Mouse (Mus musculus) CH12.LX (cell line): ENCODE results near the gene Nkx6-2. TPM values are rescaled to one million over a fixed set of nuclear protein-coding genes. Genes with fewer than 3 reads are reported as not detected.

Experiments used
- DNase-seq: peaks from one replicate; pipeline ENCODE4 v3.0.0-alpha.2; 2013; ENCODE audit errors: extremely low read depth
- H3K27ac ChIP-seq: 2 replicates; pipeline ENCODE4 v1.5.1; 2012; ENCODE audit warnings: low read depth, mild to moderate bottlenecking, control low read depth, moderate library complexity; ENCODE audit not compliant: insufficient read depth
- H3K27me3 ChIP-seq: replicated peaks from 2 replicates; pipeline ENCODE3; 2012; ENCODE audit warnings: inconsistent platforms
- H3K36me3 ChIP-seq, 2 experiments: replicated peaks in 1 of 2; 2 replicates each; pipeline versions ENCODE3 to v1.6.1; 2012; ENCODE audit warnings: inconsistent platforms in 1 of 2, low read length in 1 of 2, mild to moderate bottlenecking in 1 of 2, mixed read lengths in 1 of 2, moderate library complexity in 1 of 2; ENCODE audit not compliant: control insufficient read depth in 1 of 2, insufficient read depth in 1 of 2
- H3K4me1 ChIP-seq, 2 experiments: 2 replicates each; pipeline ENCODE4 v1.6.1; 2012; ENCODE audit warnings: inconsistent platforms in 1 of 2, moderate library complexity in 1 of 2; ENCODE audit not compliant: insufficient read depth in 2 of 2, control insufficient read depth in 1 of 2
- H3K4me2 ChIP-seq: 2 replicates; pipeline ENCODE4 v1.6.1; 2012; ENCODE audit warnings: low read depth, mild to moderate bottlenecking, control low read depth; ENCODE audit not compliant: poor library complexity, insufficient read depth, severe bottlenecking
- H3K4me3 ChIP-seq, 3 experiments: fragments of 150-350 bp in 1 of 3; sonication (generic) in 1 of 3; replicated peaks in 1 of 3; 2 replicates each; pipeline versions ENCODE3 to v1.5.1; 2011 to 2012; ENCODE audit warnings: low read depth in 2 of 3, low read length in 2 of 3, mild to moderate bottlenecking in 2 of 3, moderate library complexity in 2 of 3, control low read depth in 1 of 3, improper control_type of control experiment in 1 of 3, inconsistent platforms in 1 of 3, mixed read lengths in 1 of 3; ENCODE audit not compliant: poor library complexity in 1 of 3
- H3K79me2 ChIP-seq: replicated peaks from 2 replicates; pipeline ENCODE4 v1.6.1; 2012; ENCODE audit warnings: mild to moderate bottlenecking, moderate library complexity; ENCODE audit not compliant: control insufficient read depth, poor library complexity, insufficient read depth, severe bottlenecking; ENCODE audit errors: extremely low read depth
- H3K9ac ChIP-seq: 2 replicates; pipeline ENCODE4 v1.6.1; 2012; ENCODE audit warnings: low read depth, mild to moderate bottlenecking, control low read depth, moderate library complexity; ENCODE audit not compliant: insufficient read depth
- H3K9me3 ChIP-seq: replicated peaks from 2 replicates; pipeline ENCODE3; 2012; ENCODE audit warnings: low read length, inconsistent platforms, mixed read lengths
- CHD1 ChIP-seq: IDR thresholded peaks from 2 replicates; pipeline ENCODE4 v1.6.1; 2012; ENCODE audit warnings: low read depth, low read length, improper control_type of control experiment, inconsistent platforms
- CHD2 ChIP-seq: IDR thresholded peaks from 2 replicates; pipeline ENCODE4 v1.6.1; 2011; ENCODE audit warnings: low read length, improper control_type of control experiment
- CTCF ChIP-seq, 2 experiments: IDR thresholded peaks in 1 of 2; conservative IDR thresholded peaks in 1 of 2; 2 replicates each; pipeline ENCODE4 v1.5.1; 2011 to 2012; ENCODE audit warnings: low read depth in 2 of 2, low read length in 2 of 2, improper control_type of control experiment in 1 of 2, inconsistent platforms in 1 of 2, mild to moderate bottlenecking in 1 of 2, moderate library complexity in 1 of 2
- E2F4 ChIP-seq: IDR thresholded peaks from 2 replicates; pipeline ENCODE4 v1.6.1; 2011; ENCODE audit warnings: low read depth, low read length, improper control_type of control experiment; ENCODE audit not compliant: insufficient replicate concordance
- HCFC1 ChIP-seq: IDR thresholded peaks from 2 replicates; pipeline ENCODE4 v1.6.1; 2012; ENCODE audit warnings: low read depth, mild to moderate bottlenecking, inconsistent platforms, low read length, improper control_type of control experiment
- MAFK ChIP-seq: IDR thresholded peaks from 2 replicates; pipeline ENCODE4 v1.6.1; 2011; ENCODE audit warnings: low read length, improper control_type of control experiment; ENCODE audit not compliant: insufficient replicate concordance
- MAZ ChIP-seq: IDR thresholded peaks from 2 replicates; pipeline ENCODE4 v1.6.1; 2012; ENCODE audit warnings: low read depth, mild to moderate bottlenecking, inconsistent platforms, low read length, improper control_type of control experiment, moderate library complexity
- MEF2A ChIP-seq: IDR thresholded peaks from 2 replicates; pipeline ENCODE4 v1.6.1; 2014; ENCODE audit warnings: low read depth, mild to moderate bottlenecking, inconsistent platforms, low read length, improper control_type of control experiment, borderline replicate concordance
- MXI1 ChIP-seq: IDR thresholded peaks from 2 replicates; pipeline ENCODE4 v1.6.1; 2011; ENCODE audit warnings: mild to moderate bottlenecking, low read depth, low read length, improper control_type of control experiment
- PAX5 ChIP-seq: IDR thresholded peaks from 2 replicates; pipeline ENCODE4 v1.6.1; 2012; ENCODE audit warnings: low read length, inconsistent platforms, mixed read lengths
- POLR2A ChIP-seq: IDR thresholded peaks from 2 replicates; pipeline ENCODE4 v1.6.1; 2011; ENCODE audit warnings: low read depth, mild to moderate bottlenecking, improper control_type of control experiment, low read length
- SMC3 ChIP-seq: IDR thresholded peaks from 2 replicates; pipeline ENCODE4 v1.6.1; 2011; ENCODE audit warnings: low read depth, low read length, improper control_type of control experiment
- TCF12 ChIP-seq: IDR thresholded peaks from 2 replicates; pipeline ENCODE4 v1.6.1; 2014; ENCODE audit warnings: low read depth, mild to moderate bottlenecking, inconsistent platforms, low read length, improper control_type of control experiment
- USF2 ChIP-seq: conservative IDR thresholded peaks from 2 replicates; pipeline ENCODE4 v1.6.1; 2011; ENCODE audit warnings: low read depth, low read length, improper control_type of control experiment
- ZMIZ1 ChIP-seq: IDR thresholded peaks from 2 replicates; pipeline ENCODE4 v1.6.1; 2012; ENCODE audit warnings: low read depth, mild to moderate bottlenecking, inconsistent platforms, low read length, improper control_type of control experiment
- ZNF384 ChIP-seq: IDR thresholded peaks from 2 replicates; pipeline ENCODE4 v1.6.1; 2012; ENCODE audit warnings: low read depth, low read length, improper control_type of control experiment, inconsistent platforms
- dilution Hi-C: fragments of 300-500 bp; cut with MboI; formaldehyde crosslinking; loops from 2 replicates; pipeline ENCODE4 v1.14.3; 2020; ENCODE audit warnings: low sequenced_read_pairs; ENCODE audit not compliant: extremely low pct_unique_long_range_greater_than_20kb, extremely low pct_ligation_motif_present
- in situ Hi-C: fragments of 300-500 bp; cut with MboI; formaldehyde crosslinking; loops from 3 replicates; pipeline ENCODE4 v1.14.3; 2019; ENCODE audit warnings: low sequenced_read_pairs, low pct_ligation_motif_present, low pct_unique_long_range_greater_than_20kb, mixed read lengths
- polyA plus RNA-seq: library from polyadenylated mRNA; unstranded; fragments of >175 nt; gene quantifications from 2 replicates; pipeline ENCODE4 v1.2.1, GENCODE M21; 2012; ENCODE audit warnings: low read depth; ENCODE audit not compliant: insufficient read length
- total RNA-seq, 2 experiments: library from RNA; depleted of rRNA; stranded (reverse); fragments of 300-350 nt in 1 of 2; fragments of >200 nt in 1 of 2; gene quantifications; 2 replicates each; pipeline ENCODE4 v1.2.3; 2012 to 2014

Gene Nkx6-2
- total and polyA plus RNA-seq, 3 experiments: not detected

DNA sequence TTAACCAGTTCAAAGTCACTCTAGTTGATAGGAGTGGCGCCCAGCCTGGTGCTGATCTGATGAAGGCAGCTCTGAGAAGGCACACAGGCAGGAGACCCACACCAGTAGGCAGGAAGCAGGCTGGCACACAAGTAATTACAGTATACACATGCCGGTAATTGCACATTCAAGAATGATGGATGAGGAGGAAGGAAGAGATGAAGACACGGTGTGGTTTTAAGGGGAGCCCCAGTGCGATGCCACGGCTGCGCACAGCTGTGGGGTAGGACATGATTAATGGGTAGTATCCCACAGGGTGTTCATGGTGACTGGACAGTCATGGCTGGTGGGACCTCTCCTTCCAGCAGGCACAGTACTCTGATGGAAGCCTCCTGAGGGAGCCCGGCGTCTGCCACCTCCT lies 16.1 kb downstream of the Nkx6-2 start:
- dilution Hi-C loops: no loop called here

GRCm38 (mm10) chr7:139565998-139566397 lies 16.6 kb downstream of the Nkx6-2 start:
- in situ Hi-C loops (no loop called here), dilution Hi-C loops (no loop called here)
- TF ChIP-seq USF2 (no peak), E2F4 (no peak), ZNF384 (no peak), PAX5 (no peak), TCF12 (no peak), CHD2 (no peak), CHD1 (no peak), MAFK (no peak)
- Histone ChIP-seq H3K4me1 (peaks cover 0 to 11% of the 10 kb centered on the region in 2 experiments; a peak in 2 of 4 replicates), H3K27ac (no peak overlapping the region), H3K36me3 (peaks cover 0 to 23% of the 10 kb centered on the region in 2 experiments), H3K4me2 (no peak overlapping the region), H3K9ac (no peak overlapping the region), H3K79me2 (no peaks in the 10 kb centered on the region), H3K4me3 (no peak overlapping the region), H3K9me3 (no peaks in the 10 kb centered on the region), H3K27me3 (no peaks in the 10 kb centered on the region)
- DNase-seq: no peak

More for the DNA sequence above, 16.1 kb downstream of the Nkx6-2 start:
- no peak for DNase-seq
- peaks cover 0 to 23% of the 10 kb centered on the region in 2 experiments for H3K36me3 ChIP-seq
- H3K27me3 ChIP-seq: no peaks in the 10 kb centered on the region
- in situ Hi-C loops: no loop called here
- no peak overlapping the region for H3K4me2 ChIP-seq
- H3K27ac ChIP-seq: no peak overlapping the region
- H3K4me3 ChIP-seq: no peak overlapping the region
- H3K9ac ChIP-seq: no peak overlapping the region
- no peaks in the 10 kb centered on the region for H3K79me2 ChIP-seq
- no peaks in the 10 kb centered on the region for H3K9me3 ChIP-seq
- peaks cover 0 to 11% of the 10 kb centered on the region in 2 experiments; a peak in 2 of 4 replicates for H3K4me1 ChIP-seq
- TF ChIP-seq MAZ (no peak), MEF2A (no peak), HCFC1 (no peak), CTCF (conservative IDR thresholded peaks at IDR 0.05 in 1 of 2, IDR thresholded peaks at IDR 0.05 in 1 of 2; ENCODE audit: low read depth in 2 of 2, low read length in 2 of 2) (no peak), MXI1 (no peak), ZNF384 (no peak)

- Histone ChIP-seq H3K27ac (no peak overlapping the region), H3K36me3 (peaks cover 0 to 34% of the 10 kb centered on the region in 2 experiments), H3K79me2 (no peaks in the 10 kb centered on the region), H3K4me3 (no peak overlapping the region), H3K4me1 (peaks cover 0 to 9% of the 10 kb centered on the region in 2 experiments; a peak in 2 of 4 replicates), H3K27me3 (no peaks in the 10 kb centered on the region), H3K9ac (no peak overlapping the region), H3K9me3 (no peaks in the 10 kb centered on the region), H3K4me2 (no peak overlapping the region)
- dilution Hi-C loops: no loop called here
- in situ Hi-C loops: no loop called here
- TF ChIP-seq ZNF384: no peak
- TF ChIP-seq MAZ: no peak
- no peak for TF ChIP-seq POLR2A
- TF ChIP-seq ZMIZ1: no peak
- no peak for TF ChIP-seq SMC3
- DNase-seq: no peak
Observed at GRCm38 (mm10) chr7:139564161-139564560, 18.4 kb downstream of the Nkx6-2 start.
